In genomic region chr7:35334527-35335452, GRCm38 (mm10) we compare ENCODE assay signal across 8 mouse cellular contexts. TPM values are rescaled to one million over a fixed set of nuclear protein-coding genes. Genes with fewer than 3 reads are reported as not detected.
A peak's percentile ranks its signal among the peaks of the same experiment; 100 is the strongest.
DNase-seq lines count a peak whose midpoint lies in the region; ATAC-seq and TF ChIP-seq lines count a peak whose summit lies in the region.

No protein-coding gene starts in this region.

- H3K4me1 ChIP-seq in cortical plate, adult 2 months (ENCODE audit: control insufficient read depth, insufficient read depth, low read length) = peaks cover 2% of the 10 kb centered on the region; the same call in 1 of the 2 replicates
- 0 out of 2 replicates have a peak, but pooled peaks cover 9% of the 10 kb centered on the region for H3K4me1 ChIP-seq in kidney, adult 2 months (ENCODE audit: control insufficient read depth, insufficient read depth, low read length)
- H3K4me1 ChIP-seq in lung, embryonic 15.5 days = peaks cover 13% of the 10 kb centered on the region
- H3K4me1 ChIP-seq in olfactory bulb, adult 2 months (ENCODE audit: control insufficient read depth, insufficient read depth, low read length) = peaks cover 12% of the 10 kb centered on the region

- peak overlapping the region; percentile 73 for H3K4me3 ChIP-seq in cortical plate, adult 2 months (ENCODE audit: insufficient read depth, low read length)
- H3K4me3 ChIP-seq in kidney, adult 2 months (ENCODE audit: insufficient read depth, low read depth, low read length) = peak overlapping the region; percentile 85
- peak overlapping the region; percentile 58 for H3K4me3 ChIP-seq in lung, embryonic 15.5 days
- H3K4me3 ChIP-seq in olfactory bulb, adult 2 months (ENCODE audit: insufficient read depth, low read depth, low read length) = peak overlapping the region; percentile 70

- H3K27me3 ChIP-seq in kidney, adult 2 months (replicated peaks; ENCODE audit: control insufficient read depth, insufficient read depth, low read length) = no peaks in the 10 kb centered on the region
- peaks cover 44% of the 10 kb centered on the region for H3K27me3 ChIP-seq in lung, embryonic 15.5 days

- H3K9ac ChIP-seq in lung, embryonic 15.5 days = peak overlapping the region; percentile 50

- H3K36me3 ChIP-seq in kidney, adult 2 months (ENCODE audit: control insufficient read depth, insufficient read depth, low read length) = no peaks in the 10 kb centered on the region
- H3K36me3 ChIP-seq in lung, embryonic 15.5 days = no peaks in the 10 kb centered on the region

- peak overlapping the region; percentile 99 for H3K4me2 ChIP-seq in lung, embryonic 15.5 days

- no peak for TF ChIP-seq CTCF in cortical plate, adult 2 months (IDR thresholded peaks at IDR 0.05; ENCODE audit: extremely low read depth, insufficient read depth, low read length)
- TF ChIP-seq CTCF in kidney, adult 2 months (conservative IDR thresholded peaks at IDR 0.05; ENCODE audit: insufficient read depth, insufficient read length, low read depth, low read length) = no peak
- TF ChIP-seq CTCF in olfactory bulb, adult 2 months (IDR thresholded peaks at IDR 0.05; ENCODE audit: insufficient read depth, low read depth, low read length) = no peak

- under 1% methylated on average over 51 of the region's 51 CpGs for WGBS in kidney, adult 2 months
- 1% methylated on average over 51 of the region's 51 CpGs for WGBS in lung, embryonic 15.5 days
- 1% methylated on average over 51 of the region's 51 CpGs for WGBS in olfactory bulb, adult 2 months

- H3K27ac ChIP-seq in cortical plate, adult 2 months (ENCODE audit: insufficient read depth, low read length) = no peak overlapping the region
- H3K27ac ChIP-seq in kidney, adult 2 months (ENCODE audit: insufficient read depth, low read depth, low read length) = peak overlapping the region; percentile 19; the same call in 1 of the 2 replicates
- H3K27ac ChIP-seq in lung, embryonic 15.5 days = peak overlapping the region; percentile 12; the same call in 1 of the 2 replicates
- no peak overlapping the region for H3K27ac ChIP-seq in olfactory bulb, adult 2 months (ENCODE audit: insufficient read depth, low read depth, low read length)

- peak; percentile 4; the same call in 1 of the 2 replicates for ATAC-seq in lung, embryonic 15.5 days (ENCODE audit: borderline replicate concordance, extremely low read depth, low FRiP score, low TSS enrichment)
- ATAC-seq in activated CD4-positive, CD25-positive, alpha-beta regulatory T cell, adult 4 months = no peak

- TF ChIP-seq POLR2A in cortical plate, adult 2 months (IDR thresholded peaks at IDR 0.05; ENCODE audit: extremely low read depth, insufficient read depth, low read length) = no peak
- no peak for TF ChIP-seq POLR2A in kidney, adult 2 months (IDR thresholded peaks at IDR 0.05; ENCODE audit: low read depth, low read length)
- TF ChIP-seq POLR2A in olfactory bulb, adult 2 months (IDR thresholded peaks at IDR 0.05; ENCODE audit: insufficient read depth, low read depth, low read length) = no peak

- no peaks in the 10 kb centered on the region for H3K9me3 ChIP-seq in lung, embryonic 15.5 days

- DNase-seq in A20 (ENCODE audit: low read depth, low spot score) (peak; percentile 76), ES-CJ7 (ENCODE audit: low read depth, low spot score) (peak; percentile 93)
- peak; percentile 56 for DNase-seq in heart, adult 8-10 months (ENCODE audit: low spot score)
- DNase-seq in kidney, adult 2 months = peak; percentile 69

RNA-seq across cellular contexts. Expression of gene Rhpn2, which starts 0.8 kb away (rescaled TPM):
- 5.6 and 5.8 TPM in 2 replicates for polyA plus RNA-seq in cortical plate, adult 2 months (2012; rRNA removed)
- 1 to 10 TPM; 4.3 to 4.8 (median 4.6) TPM for total RNA-seq in heart, adult 8-10 months (2022)
- 7.5 and 8.7 TPM in 2 replicates for polyA plus RNA-seq in kidney, adult 2 months (2012; rRNA removed)
- 4.7 and 5.0 TPM in 2 replicates for polyA plus RNA-seq in lung, embryonic 15.5 days (2015; fragmentation: Nextera tagmentation; extraction: Ambion mirVana)
- not detected in 2 replicates for polyA plus RNA-seq in olfactory bulb, adult 2 months (2012; ENCODE audit: insufficient read depth, insufficient read length, low replicate concordance, missing spikeins)
- polyA plus RNA-seq in activated CD4-positive, CD25-positive, alpha-beta regulatory T cell, adult 4 months (2017; shearing (Covaris generic)) = under 1 TPM; 0.29 to 0.36 TPM

RNA-seq across cellular contexts. Expression of gene Gpatch1, which starts 16.6 kb away (rescaled TPM):
- 21.7 and 24.1 TPM in 2 replicates for polyA plus RNA-seq in cortical plate, adult 2 months (2012; rRNA removed)
- 10 to 100 TPM; 10.6 to 12.8 (median 12.2) TPM for total RNA-seq in heart, adult 8-10 months (2022)
- polyA plus RNA-seq in kidney, adult 2 months (2012; rRNA removed) = 4.2 and 5.3 TPM in 2 replicates
- 14.2 and 15.7 TPM in 2 replicates for polyA plus RNA-seq in lung, embryonic 15.5 days (2015; fragmentation: Nextera tagmentation; extraction: Ambion mirVana)
- polyA plus RNA-seq in olfactory bulb, adult 2 months (2012; ENCODE audit: insufficient read depth, insufficient read length, low replicate concordance, missing spikeins) = not detected in 2 replicates
- 10 to 100 TPM; 20.9 to 25.5 TPM for polyA plus RNA-seq in activated CD4-positive, CD25-positive, alpha-beta regulatory T cell, adult 4 months (2017; shearing (Covaris generic))

Comparison
In these comparisons a context has a peak if more than half of its experiments do, and no peak if none do; other contexts are left out.
1. H3K27ac ChIP-seq: peak in kidney, adult 2 months (single experiment) and lung, embryonic 15.5 days (single experiment); none in cortical plate, adult 2 months (single experiment) and olfactory bulb, adult 2 months (single experiment).
2. Peak in every context shown above with its lines, with median percentiles within 50 percentile points of each other: DNase-seq and H3K4me3 ChIP-seq.